Mouse (Mus musculus): Measurements from ENCODE around the gene Plekha8. TPM values are rescaled to one million over a fixed set of nuclear protein-coding genes. Genes with fewer than 3 reads are reported as not detected.

Plekha8 gene
- polyA plus RNA-seq, 2 experiments, result 12.6 to 14.0 TPM

GRCm38 (mm10) chr6:54685716-54686395 is 90.9 kb downstream of the Plekha8 start:
- no peak for TF ChIP-seq POLR2A (IDR thresholded peaks at IDR 0.05; ENCODE audit: borderline replicate concordance, extremely low read depth, insufficient read depth, insufficient read length)
- DNase-seq (ENCODE audit: low spot score), result no peak
- H3K36me3 ChIP-seq (ENCODE audit: control insufficient read depth, insufficient read depth, low read length), result no peaks in the 10 kb centered on the region
- ATAC-seq (ENCODE audit: low FRiP score, low read depth), result no peak
- no peaks in the 10 kb centered on the region; the same call in 1 of the 2 replicates for H3K27me3 ChIP-seq (ENCODE audit: control insufficient read depth, insufficient read depth, low read length)
- H3K4me1 ChIP-seq (ENCODE audit: control insufficient read depth, insufficient read depth, low read length), result peaks cover 4% of the 10 kb centered on the region; the same call in 1 of the 2 replicates
- H3K9ac ChIP-seq (ENCODE audit: low read depth, low read length, severe bottlenecking), result no peak overlapping the region
- H3K9me3 ChIP-seq (ENCODE audit: control insufficient read depth, low read length), result no peaks in the 10 kb centered on the region
- no peak overlapping the region for H3K4me2 ChIP-seq (replicated peaks; ENCODE audit: low read depth, low read length, severe bottlenecking)
- WGBS, result 72% methylated on average over 14 of the region's 14 CpGs
- no peak overlapping the region for H3K4me3 ChIP-seq (replicated peaks; ENCODE audit: low read length)
- H3K27ac ChIP-seq (replicated peaks; ENCODE audit: low read depth, low read length), result no peak overlapping the region

GRCm38 (mm10) chr6:54686946-54687737 is 92.2 kb downstream of the Plekha8 start:
- no peak for DNase-seq (ENCODE audit: low spot score)
- Histone ChIP-seq H3K27ac (replicated peaks; ENCODE audit: low read depth, low read length) (no peak overlapping the region), H3K9me3 (ENCODE audit: control insufficient read depth, low read length) (no peaks in the 10 kb centered on the region), H3K36me3 (ENCODE audit: control insufficient read depth, insufficient read depth, low read length) (0 out of 2 replicates have a peak, but pooled peaks cover 6% of the 10 kb centered on the region), H3K4me2 (replicated peaks; ENCODE audit: low read depth, low read length, severe bottlenecking) (no peak overlapping the region), H3K9ac (ENCODE audit: low read depth, low read length, severe bottlenecking) (no peak overlapping the region), H3K27me3 (ENCODE audit: control insufficient read depth, insufficient read depth, low read length) (no peaks in the 10 kb centered on the region; the same call in 1 of the 2 replicates), H3K4me1 (ENCODE audit: control insufficient read depth, insufficient read depth, low read length) (0 out of 2 replicates have a peak, but pooled peaks cover 3% of the 10 kb centered on the region), H3K4me3 (replicated peaks; ENCODE audit: low read length) (no peak overlapping the region)
- 85% methylated on average over 21 of the region's 21 CpGs for WGBS
- no peak for ATAC-seq (ENCODE audit: low FRiP score, low read depth)
- TF ChIP-seq POLR2A (IDR thresholded peaks at IDR 0.05; ENCODE audit: borderline replicate concordance, extremely low read depth, insufficient read depth, insufficient read length), result no peak

- WGBS, result 76% methylated on average over 18 of the region's 18 CpGs
- Histone ChIP-seq H3K4me2 (replicated peaks; ENCODE audit: low read depth, low read length, severe bottlenecking) (no peak overlapping the region), H3K27ac (replicated peaks; ENCODE audit: low read depth, low read length) (no peak overlapping the region), H3K4me1 (ENCODE audit: control insufficient read depth, insufficient read depth, low read length) (no peaks in the 10 kb centered on the region), H3K9me3 (ENCODE audit: control insufficient read depth, low read length) (no peaks in the 10 kb centered on the region), H3K9ac (ENCODE audit: low read depth, low read length, severe bottlenecking) (no peak overlapping the region), H3K4me3 (replicated peaks; ENCODE audit: low read length) (no peak overlapping the region), H3K27me3 (ENCODE audit: control insufficient read depth, insufficient read depth, low read length) (no peaks in the 10 kb centered on the region; the same call in 1 of the 2 replicates), H3K36me3 (ENCODE audit: control insufficient read depth, insufficient read depth, low read length) (0 out of 2 replicates have a peak, but pooled peaks cover 6% of the 10 kb centered on the region)
- no peak for DNase-seq (ENCODE audit: low spot score)
- ATAC-seq (ENCODE audit: low FRiP score, low read depth), result no peak
- TF ChIP-seq POLR2A (IDR thresholded peaks at IDR 0.05; ENCODE audit: borderline replicate concordance, extremely low read depth, insufficient read depth, insufficient read length), result no peak
These were observed 93.8 kb downstream of the Plekha8 start for GRCm38 (mm10) chr6:54688467-54689323.

- Histone ChIP-seq H3K36me3 (ENCODE audit: control insufficient read depth, insufficient read depth, low read length) (0 out of 2 replicates have a peak, but pooled peaks cover 6% of the 10 kb centered on the region), H3K9me3 (ENCODE audit: control insufficient read depth, low read length) (no peaks in the 10 kb centered on the region), H3K27me3 (ENCODE audit: control insufficient read depth, insufficient read depth, low read length) (no peaks in the 10 kb centered on the region), H3K4me3 (replicated peaks; ENCODE audit: low read length) (no peak overlapping the region), H3K27ac (replicated peaks; ENCODE audit: low read depth, low read length) (no peak overlapping the region), H3K4me1 (ENCODE audit: control insufficient read depth, insufficient read depth, low read length) (no peaks in the 10 kb centered on the region), H3K9ac (ENCODE audit: low read depth, low read length, severe bottlenecking) (no peak overlapping the region), H3K4me2 (replicated peaks; ENCODE audit: low read depth, low read length, severe bottlenecking) (no peak overlapping the region)
- DNase-seq (ENCODE audit: low spot score) (no peak), ATAC-seq (ENCODE audit: low FRiP score, low read depth) (no peak)
- TF ChIP-seq POLR2A (IDR thresholded peaks at IDR 0.05; ENCODE audit: borderline replicate concordance, extremely low read depth, insufficient read depth, insufficient read length), result no peak
- 88% methylated on average over 7 of the region's 7 CpGs for WGBS
These were observed 94.8 kb downstream of the Plekha8 start for GRCm38 (mm10) chr6:54689686-54690085.

- 86% methylated on average over 13 of the region's 13 CpGs for WGBS
- 0 out of 2 replicates have a peak, but pooled peaks cover 6% of the 10 kb centered on the region for H3K36me3 ChIP-seq (ENCODE audit: control insufficient read depth, insufficient read depth, low read length)
- no peak overlapping the region for H3K27ac ChIP-seq (replicated peaks; ENCODE audit: low read depth, low read length)
- ATAC-seq (ENCODE audit: low FRiP score, low read depth) (no peak), DNase-seq (ENCODE audit: low spot score) (no peak)
- H3K27me3 ChIP-seq (ENCODE audit: control insufficient read depth, insufficient read depth, low read length), result no peaks in the 10 kb centered on the region
- H3K9ac ChIP-seq (ENCODE audit: low read depth, low read length, severe bottlenecking), result no peak overlapping the region
- no peaks in the 10 kb centered on the region for H3K9me3 ChIP-seq (ENCODE audit: control insufficient read depth, low read length)
- H3K4me1 ChIP-seq (ENCODE audit: control insufficient read depth, insufficient read depth, low read length), result no peaks in the 10 kb centered on the region
- no peak overlapping the region for H3K4me3 ChIP-seq (replicated peaks; ENCODE audit: low read length)
- H3K4me2 ChIP-seq (replicated peaks; ENCODE audit: low read depth, low read length, severe bottlenecking), result no peak overlapping the region
- no peak for TF ChIP-seq POLR2A (IDR thresholded peaks at IDR 0.05; ENCODE audit: borderline replicate concordance, extremely low read depth, insufficient read depth, insufficient read length)
These were observed 95.9 kb downstream of the Plekha8 start for GRCm38 (mm10) chr6:54690838-54691237.

Measured in limb, embryonic 14.5 days (tissue).